Mouse (Mus musculus) left cerebral cortex, postnatal 25 days (tissue): ENCODE results near the gene Cyp2a22. TPM values are rescaled to one million over a fixed set of nuclear protein-coding genes. Genes with fewer than 3 reads are reported as not detected.
"Not testable (repeated sequence)": the region's sequence is repeated elsewhere in the genome, so short reads cannot be mapped to it uniquely, and the experiment has no call there.

Experiments used
- DNase-seq, 2 experiments: peaks; one replicate each; pipeline ENCODE4 v3.0.0; 2022; ENCODE audit warnings: low spot score in 2 of 2, mixed read lengths in 1 of 2
- intact Hi-C: fragments of 180-260 bp; cut with DNase I; formaldehyde crosslinking; loops from one replicate; pipeline ENCODE4 v1.15.1; 2025
- total RNA-seq, 2 experiments: library from RNA; stranded (reverse); gene quantifications; 2 replicates each; pipeline ENCODE4 v1.2.3; 2021

The Cyp2a22 gene
- not detected for total RNA-seq

DNA sequence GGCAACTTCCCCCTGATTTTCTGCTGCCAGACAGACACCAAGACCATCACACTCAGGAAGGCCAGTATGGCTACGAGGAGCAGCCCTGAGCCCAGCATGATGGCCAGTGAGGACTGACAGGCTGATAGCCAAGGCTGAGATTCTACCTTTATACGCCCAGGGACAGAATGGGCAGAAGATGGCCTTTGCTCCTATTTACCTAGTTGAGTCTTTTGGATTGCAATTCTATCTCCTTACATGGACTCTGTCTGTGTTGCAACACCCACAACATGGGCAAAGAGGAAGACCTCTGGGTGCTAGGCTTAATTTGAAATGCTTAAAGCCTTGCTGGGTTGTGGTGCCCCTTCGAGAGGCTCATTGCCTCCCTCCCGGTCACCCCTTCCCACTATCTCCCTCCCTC is at the start of gene Cyp2a22:
Gene Cyp2a22 (minus strand): TSS at position 123 of the 400 bp plus-strand sequence.
- no peak for DNase-seq
- intact Hi-C loops: no loop called here

GRCm38 (mm10) chr7:26983151-26983550 is 44.0 kb upstream of the Cyp2a22 start:
- intact Hi-C loops, DNase-seq: not testable (repeated sequence)

DNA sequence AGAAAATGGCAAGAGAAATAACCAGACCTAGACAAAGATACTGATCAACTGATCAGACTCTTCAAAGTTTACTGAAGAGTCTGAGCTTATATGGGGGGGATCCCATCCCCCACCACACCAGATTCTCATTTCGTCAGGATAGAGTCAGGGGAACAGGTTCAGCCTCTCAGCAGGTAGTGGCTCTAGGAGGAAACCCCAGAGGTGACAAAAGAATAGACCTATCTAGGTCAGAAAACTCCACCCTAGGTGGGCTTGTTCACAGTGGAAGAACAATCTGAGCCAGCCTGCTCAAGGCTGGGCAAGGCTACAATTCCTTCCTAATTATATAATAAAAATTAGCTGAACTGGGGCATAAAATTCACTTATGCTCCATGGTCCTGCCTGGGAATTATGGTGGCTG is 43.4 kb upstream of the Cyp2a22 start:
- DNase-seq: no peak
- intact Hi-C loops: no loop called here

DNA sequence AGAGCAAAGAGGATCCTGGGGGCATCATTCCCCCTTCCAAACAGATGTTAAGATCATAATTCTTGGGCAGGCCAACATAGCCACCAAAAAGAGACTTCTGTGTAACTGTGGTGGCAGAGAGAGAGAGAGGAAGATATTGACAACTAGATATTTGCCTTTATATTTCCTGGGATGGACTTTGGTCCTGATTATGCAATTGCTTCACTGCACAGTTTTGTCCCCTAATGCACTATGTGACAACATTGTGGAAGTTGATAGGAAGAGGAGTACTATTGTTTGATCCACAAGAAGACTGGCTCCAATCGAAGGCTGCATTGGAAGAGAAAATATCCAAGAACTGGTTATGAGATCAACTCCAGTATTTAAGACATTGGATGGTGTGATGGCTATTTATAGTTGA is 42.8 kb upstream of the Cyp2a22 start:
- intact Hi-C loops: not testable (repeated sequence)

DNA sequence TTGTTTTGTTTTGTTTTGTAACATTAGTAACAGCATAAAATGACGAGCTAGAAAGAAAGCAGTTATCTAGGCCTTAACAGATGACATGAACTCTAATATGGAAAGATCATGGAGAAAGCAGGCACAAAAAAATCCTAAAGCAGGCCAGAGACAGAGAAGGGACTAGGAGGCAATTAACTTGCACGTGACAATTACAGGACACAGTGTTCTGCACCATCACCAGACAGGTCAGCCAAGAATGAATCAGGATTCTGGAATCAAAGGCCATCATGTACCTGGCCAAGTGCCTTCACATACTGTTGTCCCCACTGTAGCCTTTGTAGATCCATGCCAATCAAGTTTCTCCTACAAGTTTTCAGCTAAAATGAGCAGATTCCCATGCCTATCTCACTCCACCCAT is 42.3 kb upstream of the Cyp2a22 start:
- DNase-seq, intact Hi-C loops: not testable (repeated sequence)

More for the DNA sequence above, 42.8 kb upstream of the Cyp2a22 start:
- not testable (repeated sequence) for DNase-seq

- DNase-seq, intact Hi-C loops: not testable (repeated sequence)
Observed at GRCm38 (mm10) chr7:26962371-26962770, 23.2 kb upstream of the Cyp2a22 start.

GRCm38 (mm10) chr7:26953306-26953705 is 14.1 kb upstream of the Cyp2a22 start:
- DNase-seq, intact Hi-C loops: not testable (repeated sequence)

DNA sequence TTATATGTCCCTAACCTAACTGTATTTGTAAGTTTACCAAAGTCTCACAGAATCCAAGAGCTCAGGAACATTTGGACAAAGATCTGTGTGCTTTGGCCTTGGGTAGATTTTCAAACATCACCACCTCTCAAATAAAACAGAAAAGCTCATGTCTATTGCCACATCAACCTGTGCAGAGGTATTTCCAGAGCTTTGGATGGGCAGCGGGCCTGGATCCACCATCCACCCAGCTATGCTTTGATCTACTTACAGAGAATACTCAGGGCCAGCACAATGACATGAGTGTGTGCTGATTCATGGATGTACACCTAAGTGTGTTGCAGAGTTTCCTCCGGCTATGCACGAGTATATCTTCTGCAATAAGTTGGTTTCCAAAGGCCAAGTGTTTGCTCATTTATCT is 13.5 kb upstream of the Cyp2a22 start:
- intact Hi-C loops, DNase-seq: not testable (repeated sequence)

- DNase-seq, intact Hi-C loops: not testable (repeated sequence)
Observed at GRCm38 (mm10) chr7:26941320-26941925, 2.2 kb upstream of the Cyp2a22 start.

DNA sequence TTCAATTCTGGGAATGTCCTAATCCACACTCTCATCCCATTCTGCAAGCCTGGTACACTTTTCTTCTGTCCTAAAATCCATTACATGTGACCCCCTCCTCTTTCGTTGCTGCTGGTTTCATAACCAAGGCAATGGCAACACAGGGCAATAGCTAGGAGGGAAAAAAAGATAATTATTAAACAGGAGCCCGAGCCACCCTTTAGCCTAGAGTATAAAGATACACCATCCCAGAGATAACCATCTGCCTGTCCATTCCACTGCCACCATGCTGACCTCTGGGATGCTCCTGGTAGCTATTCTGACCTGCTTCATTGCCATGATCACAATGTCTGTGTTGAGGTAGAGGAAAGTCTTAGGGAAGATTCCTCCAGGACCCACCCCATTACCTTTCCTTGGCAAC is 22.1 kb downstream of the Cyp2a22 start:
- DNase-seq, intact Hi-C loops: not testable (repeated sequence)

Other genes starting within 250 kb of the Cyp2a22 start
- not detected for gene Cyp2b19, start 182.2 kb downstream of the Cyp2a22 start, total RNA-seq
- not detected for gene Cyp2g1, start 130.5 kb downstream of the Cyp2a22 start, total RNA-seq
- gene Cyp2a5, start 104.1 kb downstream of the Cyp2a22 start, total RNA-seq: not detected
- not detected for gene Cyp2a12, start 89.7 kb upstream of the Cyp2a22 start, total RNA-seq
- gene Cyp2f2, start 180.5 kb upstream of the Cyp2a22 start, total RNA-seq: under 1 TPM in 1 of 2 experiments, not detected in 1; 0.41 TPM
- not detected for gene Cyp2t4, start 214.3 kb upstream of the Cyp2a22 start, total RNA-seq
- 100 to 1,000 TPM in 1 of 2 experiments, 10 to 100 TPM in 1; 98.1 to 101 TPM for gene Egln2, start 227.4 kb upstream of the Cyp2a22 start, total RNA-seq
- 10 to 100 TPM; 85.3 to 91.2 TPM for gene Rab4b, start 239.5 kb upstream of the Cyp2a22 start, total RNA-seq
- not detected for gene Gm21983, start 241.7 kb upstream of the Cyp2a22 start, total RNA-seq
- gene Mia, start 241.8 kb upstream of the Cyp2a22 start, total RNA-seq: 1 to 10 TPM in 1 of 2 experiments, under 1 TPM in 1; 0.62 to 1.7 TPM